Mouse (Mus musculus) embryo, embryonic 10.5 days (tissue): ENCODE data around the gene Hist2h2bb.

Experiments used
- DNase-seq: peaks from one replicate; pipeline ENCODE4 v3.0.0-alpha.2; 2015; ENCODE audit warnings: low spot score

The Hist2h2bb gene

DNA sequence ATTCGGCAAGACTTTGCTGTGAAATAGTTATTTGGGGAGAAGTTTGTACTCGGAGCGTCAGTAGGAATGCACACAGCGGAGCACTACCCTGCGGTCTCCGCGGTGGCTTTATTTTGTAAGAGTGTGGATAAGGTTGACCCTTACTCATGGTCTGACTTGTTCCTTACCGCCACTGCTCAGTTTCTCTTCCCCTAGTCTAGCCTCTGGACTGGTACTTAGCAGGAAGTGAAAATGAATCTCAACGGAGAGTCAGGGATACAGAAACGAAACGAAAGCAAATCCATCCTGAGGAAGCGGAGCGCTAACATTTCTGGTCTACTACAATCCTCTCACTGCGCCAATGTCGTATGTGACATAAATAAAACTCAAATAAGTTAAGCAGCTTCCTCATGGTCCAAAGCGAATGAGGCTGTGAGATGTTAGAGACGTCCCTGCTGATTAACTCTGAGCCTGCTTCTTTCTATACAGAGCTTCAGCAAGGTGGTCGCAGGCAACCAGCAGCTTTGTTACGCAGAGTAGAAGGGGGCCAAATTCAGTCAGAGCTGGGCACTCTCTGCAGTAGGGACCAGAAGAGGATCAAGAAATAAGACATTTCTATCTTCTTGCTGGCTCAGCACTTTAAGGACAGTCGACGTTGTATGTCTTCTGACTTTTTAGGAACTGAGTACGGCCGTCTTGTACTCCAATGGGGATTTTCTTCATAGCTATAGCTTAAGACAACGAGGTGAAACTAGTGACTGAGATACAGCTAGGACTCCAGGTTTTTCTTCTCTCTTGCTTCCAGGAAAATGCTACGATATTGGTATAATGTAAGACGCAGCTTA is 31.4 kb downstream of the Hist2h2bb start:
- DNase-seq = no peak

DNA sequence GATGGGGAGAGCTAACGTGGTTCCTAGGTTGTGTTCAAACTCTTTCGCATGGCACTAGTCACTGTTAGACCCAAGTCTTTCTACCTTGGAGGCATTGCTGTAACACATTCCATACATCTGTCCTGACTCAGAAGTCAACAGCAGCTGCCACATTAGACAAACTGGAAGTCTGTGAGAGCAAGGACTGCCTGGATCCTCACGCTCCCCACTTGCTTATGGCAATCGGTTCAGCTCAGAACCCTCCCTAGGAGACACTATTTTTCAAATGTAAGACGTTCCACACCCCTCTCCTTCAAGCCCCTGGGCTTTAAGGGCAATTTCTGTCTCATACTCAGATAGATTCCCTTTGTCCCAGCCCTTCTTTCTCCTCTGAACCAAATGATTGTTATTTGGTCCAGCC is 32.5 kb downstream of the Hist2h2bb start:
- DNase-seq = no peak

GRCm38 (mm10) chr3:96306506-96306905 is 37.0 kb downstream of the Hist2h2bb start:
- no peak for DNase-seq

DNA sequence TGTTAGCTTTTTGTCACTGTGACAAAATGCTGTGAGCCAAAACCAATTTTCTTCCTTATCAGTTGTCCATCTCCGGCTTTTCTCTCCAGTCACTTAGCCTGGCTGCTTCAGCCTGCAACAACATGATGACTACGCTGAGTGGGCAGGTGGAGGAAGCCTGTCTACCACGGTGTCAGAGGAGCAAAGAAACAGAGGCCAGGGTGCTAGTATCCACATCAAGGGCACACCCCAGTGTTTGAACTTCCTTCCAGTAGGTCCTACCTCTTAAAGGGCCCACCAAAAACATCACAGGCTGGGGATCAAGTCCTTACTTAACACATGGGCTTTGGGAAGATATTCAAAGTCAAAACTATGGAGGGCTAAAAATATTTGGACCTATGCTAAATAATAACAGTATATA is 39.9 kb downstream of the Hist2h2bb start:
- DNase-seq = no peak

- DNase-seq = no peak
Observed at GRCm38 (mm10) chr3:96312341-96313098, 43.0 kb downstream of the Hist2h2bb start.
